Mouse (Mus musculus): ENCODE data around the gene Ugt1a9. TPM values are rescaled to one million over a fixed set of nuclear protein-coding genes. Genes with fewer than 3 reads are reported as not detected.

Ugt1a9 gene
- total RNA-seq, 2 experiments from 2014 or later = not detected

GRCm38 (mm10) chr1:88255466-88255857 lies 184.9 kb downstream of the Ugt1a9 start:
- DNase-seq (ENCODE audit: extremely low spot score in 1 of 2, low spot score in 1 of 2) = no peak

DNA sequence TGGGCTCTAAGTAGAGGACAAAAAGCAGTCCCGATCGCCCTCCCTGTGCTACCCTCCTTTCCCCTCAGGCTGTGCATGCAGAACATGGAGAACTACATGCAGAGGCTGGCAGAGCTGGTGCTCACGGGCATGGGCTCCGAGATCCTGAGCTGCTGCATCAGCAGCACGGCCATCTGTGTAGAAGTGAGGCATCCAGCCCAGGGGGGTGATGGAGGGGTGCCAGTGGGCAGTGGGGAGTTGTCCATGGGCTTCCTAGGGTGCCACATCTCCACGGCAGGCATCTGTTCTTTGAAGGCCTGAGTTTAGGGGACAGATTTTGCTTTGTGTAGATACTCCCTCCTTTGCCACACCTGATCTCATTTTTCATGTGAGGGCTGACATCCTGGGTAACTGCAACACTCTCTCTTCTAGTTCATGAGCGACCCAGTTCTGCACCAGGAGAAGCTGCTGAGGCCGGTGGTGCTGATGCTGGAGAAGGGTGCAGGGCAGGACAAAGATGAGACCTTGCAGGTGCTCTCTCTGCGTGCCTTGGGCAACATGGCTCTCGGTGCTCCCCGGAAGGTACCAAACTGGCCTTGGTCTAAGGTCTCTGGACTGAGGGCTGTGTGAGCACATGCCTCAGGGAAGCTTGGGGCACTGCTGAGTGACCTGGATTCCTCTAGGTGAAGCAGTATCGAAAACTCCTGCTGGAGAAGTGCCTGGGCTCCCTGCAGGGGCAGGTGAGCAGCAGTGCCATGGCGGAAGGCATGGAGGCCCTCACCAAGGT lies 185.6 kb downstream of the Ugt1a9 start:
- DNase-seq (ENCODE audit: extremely low spot score in 1 of 2, low spot score in 1 of 2) = no peak

- DNase-seq (ENCODE audit: extremely low spot score in 1 of 2, low spot score in 1 of 2) = no peak
These were observed 186.5 kb downstream of the Ugt1a9 start for GRCm38 (mm10) chr1:88256886-88257663.

GRCm38 (mm10) chr1:88257681-88258080 lies 187.1 kb downstream of the Ugt1a9 start:
- no peak for DNase-seq (ENCODE audit: extremely low spot score in 1 of 2, low spot score in 1 of 2)

DNA sequence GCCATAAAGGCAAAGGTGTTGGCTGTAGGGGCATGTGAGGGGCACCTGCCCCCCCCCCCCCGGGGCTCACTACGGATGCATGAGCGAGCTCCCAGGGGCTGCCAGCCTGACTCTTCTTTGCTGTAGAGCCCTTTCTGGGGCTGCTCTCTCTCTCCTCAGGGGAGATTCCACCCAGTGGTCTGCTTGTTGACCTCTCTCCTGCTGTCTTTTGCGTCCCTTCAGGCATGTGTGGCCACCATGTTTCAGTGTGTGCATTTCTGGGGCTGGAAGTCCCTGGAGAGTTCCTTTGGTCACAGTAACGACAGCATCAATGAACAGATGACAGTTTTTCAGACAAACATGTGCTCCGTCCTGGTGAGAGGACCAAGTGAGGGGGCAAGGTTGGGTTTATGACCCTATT lies 187.8 kb downstream of the Ugt1a9 start:
- DNase-seq (ENCODE audit: extremely low spot score in 1 of 2, low spot score in 1 of 2) = no peak

GRCm38 (mm10) chr1:88258881-88259642 lies 188.5 kb downstream of the Ugt1a9 start:
- DNase-seq (ENCODE audit: extremely low spot score in 1 of 2, low spot score in 1 of 2) = peak in 1 of 2 experiments; percentile 58

- no peak for DNase-seq (ENCODE audit: extremely low spot score in 1 of 2, low spot score in 1 of 2)
These were observed 189.0 kb downstream of the Ugt1a9 start for GRCm38 (mm10) chr1:88259643-88260024.

DNA sequence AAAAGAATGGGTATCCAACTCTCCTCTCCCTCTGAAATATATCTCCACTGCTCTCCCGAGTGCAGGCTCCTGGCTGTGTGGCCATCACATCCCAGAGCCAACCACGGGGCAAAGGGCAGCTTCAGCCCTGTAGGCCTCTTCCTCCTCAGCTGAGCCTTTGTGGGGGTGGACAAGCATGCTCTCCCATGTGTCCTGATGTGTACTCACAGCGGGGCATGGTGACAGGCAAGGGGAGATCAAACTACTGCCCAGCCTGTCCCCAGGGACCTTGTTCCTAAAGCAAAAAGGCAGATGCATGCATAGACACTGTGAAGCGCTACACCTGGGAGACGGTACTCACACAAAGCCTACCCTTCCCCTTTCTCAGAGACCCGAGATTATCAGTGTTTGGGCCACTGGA lies 189.5 kb downstream of the Ugt1a9 start:
- no peak for DNase-seq (ENCODE audit: extremely low spot score in 1 of 2, low spot score in 1 of 2)

GRCm38 (mm10) chr1:88260604-88261377 lies 190.2 kb downstream of the Ugt1a9 start:
- DNase-seq (ENCODE audit: extremely low spot score in 1 of 2, low spot score in 1 of 2) = no peak

GRCm38 (mm10) chr1:88261706-88262105 lies 191.1 kb downstream of the Ugt1a9 start:
- DNase-seq (ENCODE audit: extremely low spot score in 1 of 2, low spot score in 1 of 2) = no peak

- DNase-seq (ENCODE audit: extremely low spot score in 1 of 2, low spot score in 1 of 2) = peak in 1 of 2 experiments; percentile 57
These were observed 191.7 kb downstream of the Ugt1a9 start for GRCm38 (mm10) chr1:88262255-88262654.

DNA sequence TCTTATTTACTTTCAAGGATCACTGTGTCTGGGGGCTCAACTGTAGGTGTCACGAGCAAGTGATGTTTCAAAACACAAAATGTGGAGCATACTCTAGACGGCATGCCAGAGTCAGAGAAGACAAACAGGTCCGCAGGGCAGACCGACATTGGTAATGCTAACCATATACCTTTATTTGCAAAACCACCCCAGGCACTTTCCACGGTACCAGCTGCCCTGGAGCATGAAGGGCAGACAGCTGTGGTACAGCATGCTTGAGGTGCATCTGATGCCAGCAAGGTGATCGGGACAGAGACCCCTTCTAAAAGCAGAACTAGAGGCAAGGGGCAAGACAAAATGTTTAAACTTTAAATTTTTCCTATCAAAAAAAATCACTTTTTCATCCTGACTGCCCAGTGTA lies 192.4 kb downstream of the Ugt1a9 start:
- DNase-seq (ENCODE audit: extremely low spot score in 1 of 2, low spot score in 1 of 2) = no peak

- no peak for DNase-seq (ENCODE audit: extremely low spot score in 1 of 2, low spot score in 1 of 2)
These were observed 193.2 kb downstream of the Ugt1a9 start for GRCm38 (mm10) chr1:88263778-88264177.

- DNase-seq (ENCODE audit: extremely low spot score in 1 of 2, low spot score in 1 of 2) = no peak
These were observed 193.8 kb downstream of the Ugt1a9 start for GRCm38 (mm10) chr1:88264237-88264868.

- no peak for DNase-seq (ENCODE audit: extremely low spot score in 1 of 2, low spot score in 1 of 2)
These were observed 194.3 kb downstream of the Ugt1a9 start for GRCm38 (mm10) chr1:88264869-88265240.

DNA sequence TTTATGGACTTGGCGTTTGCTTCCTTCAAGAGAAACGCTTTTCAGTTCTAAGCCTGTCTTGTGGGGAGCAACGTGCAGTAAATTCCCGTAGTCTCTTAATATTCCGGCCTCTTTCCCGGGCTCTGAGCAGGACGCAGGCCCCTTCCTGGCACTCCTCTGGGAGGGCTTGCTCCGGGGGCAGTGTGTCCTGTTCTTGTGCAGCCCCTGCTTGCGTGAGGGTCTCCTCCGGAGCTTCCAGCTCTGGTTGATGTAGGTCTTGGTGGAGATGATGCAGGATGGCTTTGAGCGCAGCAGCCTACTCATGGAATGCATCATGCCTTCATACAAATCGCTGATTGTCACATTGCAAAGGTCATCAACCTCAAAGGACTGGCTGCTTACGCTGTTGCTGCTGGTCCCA lies 195.5 kb downstream of the Ugt1a9 start:
- DNase-seq (ENCODE audit: extremely low spot score in 1 of 2, low spot score in 1 of 2) = no peak

- DNase-seq (ENCODE audit: extremely low spot score in 1 of 2, low spot score in 1 of 2) = no peak
These were observed 196.9 kb downstream of the Ugt1a9 start for GRCm38 (mm10) chr1:88267489-88267888.

- DNase-seq (ENCODE audit: extremely low spot score in 1 of 2, low spot score in 1 of 2) = no peak
These were observed 197.5 kb downstream of the Ugt1a9 start for GRCm38 (mm10) chr1:88268070-88268469.

All from layer of hippocampus, postnatal 25 days (tissue).